Mouse (Mus musculus) hindbrain, postnatal 0 days (tissue): ENCODE data around the gene B630019K06Rik. TPM values are rescaled to one million over a fixed set of nuclear protein-coding genes. Genes with fewer than 3 reads are reported as not detected.
"Not testable (repeated sequence)": the region's sequence is repeated elsewhere in the genome, so short reads cannot be mapped to it uniquely, and the experiment has no call there.

ENCODE experiments used
- ATAC-seq: fragments of 200-750 bp; cut with Nextera tagmentation; 2 replicates; pipeline ENCODE4 v1.8.0; 2017; ENCODE audit warnings: mild to moderate bottlenecking, moderate TSS enrichment, moderate library complexity
- DNase-seq: peaks from one replicate; pipeline ENCODE4 v3.0.0-alpha.2; 2015; ENCODE audit warnings: low spot score
- H3K27ac ChIP-seq: fragments of 300-500 bp; sonication (generic); 2 replicates; pipeline ENCODE4 v1.5.1; 2014; ENCODE audit warnings: mild to moderate bottlenecking
- H3K27me3 ChIP-seq: fragments of 300-500 bp; sonication (generic); 2 replicates; pipeline ENCODE4 v1.6.1; 2014; ENCODE audit warnings: low read length, mixed read lengths; ENCODE audit not compliant: insufficient read depth
- H3K36me3 ChIP-seq: fragments of 300-500 bp; sonication (generic); 2 replicates; pipeline ENCODE4 v1.6.1; 2014; ENCODE audit warnings: low read length, mixed read lengths; ENCODE audit not compliant: insufficient read depth
- H3K4me1 ChIP-seq: fragments of 300-500 bp; sonication (generic); 2 replicates; pipeline ENCODE4 v1.6.1; 2014; ENCODE audit warnings: antibody characterized with exemption, low read length, mixed read lengths; ENCODE audit not compliant: insufficient read depth
- H3K4me2 ChIP-seq: fragments of 300-500 bp; sonication (generic); 2 replicates; pipeline ENCODE4 v1.6.1; 2014; ENCODE audit warnings: low read depth, mild to moderate bottlenecking, low read length, moderate library complexity, mixed read lengths
- H3K4me3 ChIP-seq: fragments of 300-500 bp; sonication (generic); 2 replicates; pipeline ENCODE4 v1.5.1; 2014; ENCODE audit warnings: low read length
- H3K9ac ChIP-seq: fragments of 300-500 bp; sonication (generic); replicated peaks from 2 replicates; pipeline ENCODE4 v1.6.1; 2014; ENCODE audit warnings: mild to moderate bottlenecking, low read length, moderate library complexity, mixed read lengths
- H3K9me3 ChIP-seq: fragments of 300-500 bp; sonication (generic); 2 replicates; pipeline ENCODE4 v1.6.1; 2016; ENCODE audit warnings: low read length, mixed read lengths
- CTCF ChIP-seq: IDR thresholded peaks from 2 replicates; pipeline ENCODE4 v1.5.1; 2016; ENCODE audit warnings: antibody characterized with exemption, control low read depth, low read depth
- WGBS: fragments of 180-500 bp; shearing (Covaris S2); extraction: QIAGEN DNeasy Blood & Tissue Kit; methylation state at CpG from one replicate; pipeline ENCODE4 v1.1.7; 2014; 5-methylcytosine and 5-hydroxymethylcytosine counted together
- polyA plus RNA-seq: library from polyadenylated mRNA; unstranded; fragments of >200 nt; fragmentation: Nextera tagmentation; extraction: Ambion mirVana; gene quantifications from 2 replicates; pipeline ENCODE4 v1.2.1, GENCODE M21; 2015
- total RNA-seq: library from RNA; depleted of rRNA; stranded (reverse); fragments of >200 nt; gene quantifications from 2 replicates; pipeline ENCODE4 v1.2.3, GENCODE M21; 2014; rRNA removed

Gene B630019K06Rik
- total RNA-seq (94.8 and 110 TPM in 2 replicates), polyA plus RNA-seq (29.4 and 30.0 TPM in 2 replicates)

DNA sequence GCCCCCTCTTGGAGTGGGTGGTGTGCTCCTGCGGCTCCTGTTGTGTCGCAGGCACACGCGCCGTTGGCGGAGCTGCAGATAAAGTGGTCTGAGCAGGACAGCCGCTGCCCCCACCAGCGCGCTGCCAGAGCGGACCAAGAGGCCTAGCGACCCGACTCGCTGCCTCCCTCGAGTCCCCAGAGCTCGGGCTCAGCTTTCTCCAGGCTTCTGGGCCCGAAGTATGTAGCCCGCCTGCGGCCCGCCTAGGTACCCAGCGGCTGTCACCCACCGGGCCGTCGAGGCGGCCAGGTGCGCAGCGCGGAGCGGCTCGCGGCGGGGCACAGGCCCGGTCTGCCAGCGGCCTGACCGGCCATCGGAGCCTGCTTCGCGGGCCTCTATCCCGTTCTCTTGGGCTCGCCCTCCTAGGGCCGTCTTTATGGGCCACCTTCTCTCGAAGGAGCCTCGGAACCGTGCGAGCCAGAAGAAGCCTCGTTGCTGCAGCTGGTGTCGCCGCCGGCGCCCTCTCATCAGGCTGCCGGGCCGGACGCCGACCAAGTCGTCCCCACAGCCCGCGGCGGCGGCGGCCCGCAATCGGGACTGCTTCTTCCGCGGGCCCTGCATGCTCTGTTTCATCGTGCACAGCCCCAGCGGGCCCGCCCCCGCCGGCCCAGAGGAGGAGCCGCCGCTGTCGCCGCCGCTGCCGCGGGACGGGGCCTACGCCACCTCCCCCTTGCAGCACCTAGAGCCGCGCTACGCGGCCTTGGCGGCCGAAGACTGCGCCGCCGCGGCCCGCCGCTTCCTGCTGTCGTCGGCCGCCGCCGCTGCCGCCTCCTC lies at the start of gene B630019K06Rik:
Gene B630019K06Rik, plus strand, starts transcription at position 40 of the 813 bp plus-strand sequence.
- H3K9me3 ChIP-seq: no peaks in the 10 kb centered on the region
- peak within 1 kb of the TSS; percentile 54 for H3K4me3 ChIP-seq
- no peaks in the 10 kb centered on the region for H3K27me3 ChIP-seq
- H3K36me3 ChIP-seq: no peaks in the 10 kb centered on the region
- DNase-seq (peak; percentile 71), ATAC-seq (peak; percentile 86)
- H3K4me1 ChIP-seq: no peaks in the 10 kb centered on the region
- H3K9ac ChIP-seq: peak within 1 kb of the TSS; percentile 79
- WGBS: 31% methylated on average over 75 of the region's 95 CpGs
- H3K4me2 ChIP-seq: peak within 1 kb of the TSS; percentile 61
- no peak for TF ChIP-seq CTCF
- peak within 1 kb of the TSS; percentile 83 for H3K27ac ChIP-seq

DNA sequence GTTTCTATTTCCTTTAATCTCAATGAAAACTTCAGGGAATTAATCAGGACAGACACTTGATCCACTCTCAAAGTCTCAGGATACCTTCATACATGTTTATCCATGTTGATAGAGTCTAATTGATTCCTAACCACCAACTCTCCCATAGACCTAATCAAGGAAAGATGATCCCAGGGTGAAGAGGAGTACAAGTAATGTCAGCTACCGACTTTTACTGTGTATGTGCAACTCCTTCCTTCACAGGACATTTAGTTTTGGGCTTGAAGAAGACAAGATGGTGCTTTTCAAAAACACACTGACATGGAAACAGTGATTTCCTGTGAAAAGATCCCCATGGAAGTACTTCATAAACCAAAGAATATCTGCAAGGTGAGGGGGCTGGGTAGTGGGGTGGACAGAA lies 48.5 kb upstream of the B630019K06Rik start, which contains the start of gene Gm6592:
Gene Gm6592, plus strand, starts transcription at position 301 of the 400 bp plus-strand sequence.
- Histone ChIP-seq H3K4me3 (no peak within 1 kb of the TSS), H3K9me3 (no peaks in the 10 kb centered on the region), H3K4me2 (no peak within 1 kb of the TSS), H3K27me3 (no peaks in the 10 kb centered on the region), H3K27ac (no peak within 1 kb of the TSS), H3K4me1 (no peaks in the 10 kb centered on the region), H3K36me3 (no peaks in the 10 kb centered on the region), H3K9ac (no peak within 1 kb of the TSS)
- no peak for ATAC-seq
- DNase-seq: no peak
- WGBS: 78% methylated on average over 1 of the region's 1 CpGs
- TF ChIP-seq CTCF: no peak

DNA sequence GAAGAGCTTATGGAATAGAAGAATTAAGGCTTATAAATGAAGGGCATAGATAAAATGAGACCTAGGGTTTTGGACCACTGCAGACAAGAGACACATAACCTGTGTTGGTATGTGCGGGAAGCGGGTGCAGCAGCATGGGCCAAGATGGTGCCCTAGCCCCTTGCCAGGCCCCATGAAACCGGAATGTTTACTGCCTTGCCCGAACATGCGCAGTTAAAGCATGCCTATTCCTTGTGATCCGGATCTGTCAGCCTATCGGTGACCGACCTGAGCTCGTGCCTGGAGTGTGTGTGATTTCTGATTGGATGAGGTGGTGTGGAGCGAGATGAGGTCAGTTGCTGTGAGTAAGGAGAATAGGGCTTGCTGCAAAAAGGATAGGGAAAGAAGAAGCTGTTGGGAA lies 39.7 kb upstream of the B630019K06Rik start:
- ATAC-seq (no peak), DNase-seq (no peak)
- Histone ChIP-seq H3K4me1 (no peaks in the 10 kb centered on the region), H3K36me3 (no peaks in the 10 kb centered on the region), H3K27me3 (no peaks in the 10 kb centered on the region), H3K4me3 (no peak overlapping the region), H3K4me2 (no peak overlapping the region), H3K9me3 (no peaks in the 10 kb centered on the region), H3K9ac (no peak overlapping the region), H3K27ac (no peak overlapping the region)
- no peak for TF ChIP-seq CTCF
- 91% methylated on average over 10 of the region's 10 CpGs for WGBS

DNA sequence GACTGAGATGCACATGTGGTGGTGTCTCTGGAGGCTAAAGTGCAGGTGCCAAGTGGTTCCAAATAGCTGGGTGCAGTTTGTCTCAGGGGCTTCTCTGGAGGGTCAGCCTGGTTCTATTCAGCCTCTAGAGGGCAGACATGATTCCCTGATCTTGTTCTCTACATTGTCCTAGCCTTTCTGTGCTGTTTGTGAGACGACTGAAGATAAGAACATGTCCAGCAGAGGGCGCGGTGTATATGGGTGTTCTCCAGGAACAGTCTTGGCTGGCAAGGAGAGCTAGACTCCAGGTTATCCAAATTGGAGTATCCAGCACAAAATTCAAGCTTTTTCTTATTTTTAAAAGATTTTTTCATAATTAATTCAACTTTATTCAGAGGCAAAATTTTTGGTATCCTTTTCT lies 27.9 kb upstream of the B630019K06Rik start:
- TF ChIP-seq CTCF: peak; percentile 66
- 10% methylated on average over 3 of the region's 3 CpGs for WGBS
- peak; percentile 32; the same call in 1 of the 2 replicates for ATAC-seq
- H3K4me3 ChIP-seq, H3K4me2 ChIP-seq, H3K9ac ChIP-seq, H3K4me1 ChIP-seq, H3K27me3 ChIP-seq, H3K36me3 ChIP-seq, H3K9me3 ChIP-seq, H3K27ac ChIP-seq: not testable (repeated sequence)
- peak; percentile 76 for DNase-seq

DNA sequence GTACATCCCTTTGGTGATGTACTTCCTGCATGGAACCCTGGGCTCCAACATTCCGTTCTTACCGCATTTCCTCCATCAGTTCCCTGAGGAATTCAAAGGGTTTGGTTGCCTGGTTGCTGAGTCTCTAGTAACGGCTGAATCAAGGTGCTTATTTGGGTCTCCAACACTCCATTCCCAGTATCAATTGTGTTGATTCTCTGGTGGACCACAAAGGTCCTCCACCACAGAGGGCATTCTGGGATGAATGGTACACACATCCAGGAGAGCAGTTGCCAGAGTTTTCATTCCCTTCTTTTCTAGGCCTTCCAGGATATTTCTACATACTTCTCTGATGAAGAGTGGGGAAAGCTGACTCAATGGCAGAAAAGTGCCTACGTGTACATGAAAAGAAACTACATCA lies 18.2 kb upstream of the B630019K06Rik start, which contains the start of gene Gm5751:
Gene Gm5751, plus strand, starts transcription at position 301 of the 400 bp plus-strand sequence.
- not testable (repeated sequence) for H3K4me2 ChIP-seq, H3K4me1 ChIP-seq, ATAC-seq, H3K9ac ChIP-seq, H3K27me3 ChIP-seq, H3K4me3 ChIP-seq, H3K9me3 ChIP-seq, DNase-seq, H3K27ac ChIP-seq, H3K36me3 ChIP-seq
- 91% methylated on average over 3 of the region's 4 CpGs for WGBS

DNA sequence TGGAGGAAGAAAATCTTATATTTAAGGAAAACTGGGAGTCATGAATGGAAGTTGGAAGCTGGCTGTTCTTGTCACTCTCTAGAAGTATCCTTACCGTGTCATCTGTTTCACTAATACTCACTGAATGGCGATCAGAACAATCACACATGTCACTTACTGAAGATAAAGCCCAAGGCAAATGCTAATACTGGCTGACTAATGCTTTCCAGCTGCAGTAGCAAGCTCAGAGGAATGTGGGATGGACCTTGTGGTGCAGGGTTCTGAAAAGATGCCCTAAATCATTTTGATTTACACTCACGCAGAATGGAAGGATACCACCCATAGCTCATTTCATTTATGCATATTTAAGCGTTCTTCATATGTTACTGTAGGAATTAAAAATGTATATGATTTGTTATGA lies 7.8 kb upstream of the B630019K06Rik start:
- DNase-seq (no peak), ATAC-seq (no peak)
- H3K36me3 ChIP-seq: no peaks in the 10 kb centered on the region
- no peak overlapping the region for H3K27ac ChIP-seq
- no peaks in the 10 kb centered on the region for H3K4me1 ChIP-seq
- no peak for TF ChIP-seq CTCF
- no peaks in the 10 kb centered on the region for H3K9me3 ChIP-seq
- no peak overlapping the region for H3K4me3 ChIP-seq
- no peak overlapping the region for H3K9ac ChIP-seq
- no peak overlapping the region for H3K4me2 ChIP-seq
- no peaks in the 10 kb centered on the region for H3K27me3 ChIP-seq
- WGBS: 72% methylated on average over 4 of the region's 4 CpGs

DNA sequence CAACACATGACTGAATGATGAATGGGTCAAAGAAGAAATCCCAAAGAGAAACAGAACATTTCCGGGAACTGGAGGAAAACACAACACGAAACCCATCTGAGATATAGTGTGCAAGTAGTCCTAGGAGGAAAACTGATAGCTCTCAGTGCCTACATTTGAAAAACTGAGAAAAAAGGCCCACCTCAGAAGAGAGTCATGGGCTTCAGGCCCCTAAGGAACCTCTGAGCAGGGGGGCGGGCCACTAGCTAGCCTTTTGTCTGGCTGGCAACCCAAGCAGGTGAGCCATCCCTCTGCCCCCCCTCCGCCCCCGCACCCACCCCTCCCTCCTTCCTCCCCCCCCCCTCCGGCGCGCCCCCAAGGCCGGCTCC lies 223 bp upstream of the B630019K06Rik start:
- DNase-seq (no peak), ATAC-seq (peak; percentile 50)
- Histone ChIP-seq H3K4me3 (peak overlapping the region; percentile 54), H3K27ac (peak overlapping the region; percentile 83; the same call in 1 of the 2 replicates), H3K4me1 (no peaks in the 10 kb centered on the region), H3K9me3 (no peaks in the 10 kb centered on the region), H3K36me3 (no peaks in the 10 kb centered on the region), H3K4me2 (peak overlapping the region; percentile 61), H3K9ac (peak overlapping the region; percentile 79), H3K27me3 (no peaks in the 10 kb centered on the region)
- TF ChIP-seq CTCF: no peak
- 51% methylated on average over 3 of the region's 9 CpGs for WGBS
